Mouse (Mus musculus) macrophage (primary cell): ENCODE results near the gene Cox6a1. TPM values are rescaled to one million over a fixed set of nuclear protein-coding genes. Genes with fewer than 3 reads are reported as not detected.
A peak's percentile ranks its signal among the peaks of the same experiment; 100 is the strongest.
"Not testable (repeated sequence)": the region's sequence is repeated elsewhere in the genome, so short reads cannot be mapped to it uniquely, and the experiment has no call there.

ENCODE experiments used
- H3K27ac ChIP-seq: fragments of 350-480 bp; formaldehyde crosslinking; 2 replicates; pipeline ENCODE4 v1.9.0; 2021
- H3K36me3 ChIP-seq: fragments of 350-480 bp; formaldehyde crosslinking; 2 replicates; pipeline ENCODE4 v1.9.0; 2021; ENCODE audit errors: inconsistent target
- H3K4me3 ChIP-seq: fragments of 350-480 bp; formaldehyde crosslinking; 2 replicates; pipeline ENCODE4 v1.9.0; 2021; ENCODE audit errors: inconsistent target
- H3K79me2 ChIP-seq: fragments of 350-480 bp; formaldehyde crosslinking; 2 replicates; pipeline ENCODE4 v1.9.0; 2021; ENCODE audit errors: inconsistent target
- WGBS: methylation state at CpG from one replicate; pipeline ENCODE4 v1.1.7; 2026; ENCODE audit warnings: inconsistent platforms; ENCODE audit not compliant: missing documents; 5-methylcytosine and 5-hydroxymethylcytosine counted together
- polyA plus RNA-seq: library from polyadenylated mRNA; stranded (reverse); fragments of 250-400 nt; gene quantifications from 3 replicates; pipeline ENCODE4 v1.2.4, GENCODE M21; 2018; ENCODE audit warnings: inconsistent platforms

Cox6a1 gene
- polyA plus RNA-seq, 1 experiment from 2014 or later: 268 TPM

DNA sequence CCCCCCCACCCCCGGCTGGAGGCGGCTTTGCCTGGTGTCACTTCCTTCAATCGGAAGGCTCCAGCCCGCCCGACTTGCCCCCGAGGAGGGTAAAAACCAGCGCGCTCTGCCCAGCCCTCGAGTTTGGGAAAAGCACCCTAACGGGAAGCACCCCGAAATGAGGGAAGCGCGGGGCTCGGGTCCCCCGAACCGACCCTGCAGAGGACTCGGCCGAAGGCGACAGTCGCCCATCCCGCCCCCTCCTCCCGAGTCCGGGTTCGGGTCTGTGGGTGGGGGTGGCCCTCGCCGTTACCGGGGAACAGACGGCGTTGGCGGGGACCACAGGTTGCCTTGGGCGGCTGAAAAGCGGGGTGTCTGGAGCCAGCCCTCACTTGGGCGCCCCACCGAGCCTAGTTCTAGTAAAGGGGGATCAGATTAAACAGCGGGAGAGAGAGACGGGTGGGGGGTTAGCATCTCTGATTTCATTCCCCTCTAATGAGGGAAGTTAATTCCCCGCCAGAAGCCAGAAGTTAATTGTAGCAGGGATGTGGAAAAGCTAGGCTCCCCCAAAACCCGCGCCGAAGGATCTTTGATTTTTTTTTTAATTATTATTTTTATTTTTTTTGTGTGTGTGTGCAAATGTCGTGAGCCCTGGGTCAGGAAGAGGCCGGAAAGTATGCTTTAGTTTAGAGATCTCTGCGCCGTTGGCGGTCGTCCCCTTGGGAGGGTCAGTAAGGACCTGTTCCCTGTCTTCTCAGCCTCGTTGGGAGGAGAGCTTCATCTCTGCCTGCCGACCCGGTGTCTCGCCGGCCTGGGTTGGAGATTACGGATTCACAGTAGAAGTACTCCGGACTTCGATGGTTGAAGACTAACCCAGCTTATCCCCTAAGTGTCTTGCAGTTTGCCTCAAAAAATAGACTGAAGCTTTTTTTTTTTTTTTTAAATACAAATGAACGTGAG is 20.9 kb downstream of the Cox6a1 start:
- Histone ChIP-seq H3K79me2 (peaks cover 64% of the 10 kb centered on the region), H3K4me3 (peak overlapping the region; percentile 62), H3K36me3 (peaks cover 14% of the 10 kb centered on the region), H3K27ac (peak overlapping the region; percentile 36)
- WGBS: 3% methylated on average over 45 of the region's 55 CpGs

GRCm38 (mm10) chr5:115326875-115327609 is 21.7 kb downstream of the Cox6a1 start, which contains the start of gene Srsf9:
Gene Srsf9, plus strand, starts transcription at chr5:115327177.
- H3K79me2 ChIP-seq: peaks cover 56% of the 10 kb centered on the region
- peaks cover 14% of the 10 kb centered on the region for H3K36me3 ChIP-seq
- H3K27ac ChIP-seq: peak within 1 kb of the TSS; percentile 57
- WGBS: under 1% methylated on average over 66 of the region's 97 CpGs
- H3K4me3 ChIP-seq: peak within 1 kb of the TSS; percentile 80

- H3K27ac ChIP-seq: peak overlapping the region; percentile 57
- H3K36me3 ChIP-seq: peaks cover 12% of the 10 kb centered on the region
- WGBS: 27% methylated on average over 11 of the region's 11 CpGs
- peak overlapping the region; percentile 80 for H3K4me3 ChIP-seq
- peaks cover 49% of the 10 kb centered on the region for H3K79me2 ChIP-seq
These were observed 22.4 kb downstream of the Cox6a1 start for GRCm38 (mm10) chr5:115326256-115326831.

- Histone ChIP-seq H3K27ac (no peak overlapping the region), H3K36me3 (no peaks in the 10 kb centered on the region), H3K79me2 (no peaks in the 10 kb centered on the region), H3K4me3 (peak overlapping the region; percentile 21; the same call in 1 of the 2 replicates)
- 7% methylated on average over 16 of the region's 22 CpGs for WGBS
These were observed 29.5 kb downstream of the Cox6a1 start for GRCm38 (mm10) chr5:115319004-115319940.

- H3K79me2 ChIP-seq: no peaks in the 10 kb centered on the region
- H3K36me3 ChIP-seq: no peaks in the 10 kb centered on the region
- no peak overlapping the region for H3K4me3 ChIP-seq
- H3K27ac ChIP-seq: no peak overlapping the region
- WGBS: 61% methylated on average over 10 of the region's 10 CpGs
These were observed 31.0 kb downstream of the Cox6a1 start for GRCm38 (mm10) chr5:115317645-115318328.

DNA sequence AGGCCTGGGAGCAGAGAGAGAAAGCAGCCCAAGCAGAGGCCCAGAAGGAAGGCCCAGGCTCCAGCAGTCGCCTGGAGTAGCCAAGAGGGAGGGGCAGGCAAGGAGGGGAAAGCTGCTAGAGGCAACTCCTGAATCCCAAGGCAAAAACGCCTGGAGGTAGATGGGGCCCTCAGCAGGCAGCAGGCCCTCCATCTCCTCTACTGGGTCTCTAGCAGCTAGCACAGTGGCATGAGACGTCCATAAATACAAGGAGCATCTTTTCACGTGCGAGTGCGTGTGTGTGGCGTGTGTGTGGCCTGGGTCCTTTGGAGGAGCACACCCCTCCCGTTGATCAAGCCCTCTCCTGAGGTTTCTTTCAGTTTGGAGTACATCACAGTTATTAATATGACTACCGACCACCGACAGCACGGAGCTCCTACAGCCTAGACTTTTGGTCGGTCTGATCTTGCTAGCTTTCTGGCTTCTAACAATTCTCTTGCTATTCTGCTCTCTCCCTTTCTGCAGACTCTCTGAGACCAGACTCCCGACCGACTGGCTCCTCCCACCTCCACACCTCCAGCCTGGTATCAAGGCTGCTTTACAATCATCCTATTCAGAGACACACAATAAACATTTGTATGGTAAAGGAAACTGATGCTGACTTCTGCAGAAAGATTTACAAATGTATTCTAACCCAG is 31.7 kb downstream of the Cox6a1 start:
- H3K79me2 ChIP-seq: no peaks in the 10 kb centered on the region
- no peak overlapping the region for H3K4me3 ChIP-seq
- 72% methylated on average over 14 of the region's 14 CpGs for WGBS
- no peak overlapping the region for H3K27ac ChIP-seq
- no peaks in the 10 kb centered on the region for H3K36me3 ChIP-seq

DNA sequence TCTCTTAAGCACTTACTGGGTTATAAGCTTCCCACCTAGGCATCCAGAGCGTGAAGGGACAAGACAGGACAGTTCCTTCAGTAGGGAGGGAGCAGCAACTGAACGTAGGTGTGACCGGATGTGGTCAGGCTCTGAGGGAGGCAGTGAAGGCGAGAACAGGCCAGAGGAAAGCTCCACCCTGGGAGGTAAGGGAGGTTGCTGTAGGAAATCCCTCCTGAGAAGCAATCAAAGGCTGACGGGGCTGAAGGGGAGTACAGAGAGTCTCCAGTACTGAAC is 35.2 kb downstream of the Cox6a1 start:
- 97% methylated on average over 5 of the region's 5 CpGs for WGBS
- Histone ChIP-seq H3K36me3 (no peaks in the 10 kb centered on the region), H3K79me2 (no peaks in the 10 kb centered on the region), H3K4me3 (no peak overlapping the region), H3K27ac (no peak overlapping the region)

DNA sequence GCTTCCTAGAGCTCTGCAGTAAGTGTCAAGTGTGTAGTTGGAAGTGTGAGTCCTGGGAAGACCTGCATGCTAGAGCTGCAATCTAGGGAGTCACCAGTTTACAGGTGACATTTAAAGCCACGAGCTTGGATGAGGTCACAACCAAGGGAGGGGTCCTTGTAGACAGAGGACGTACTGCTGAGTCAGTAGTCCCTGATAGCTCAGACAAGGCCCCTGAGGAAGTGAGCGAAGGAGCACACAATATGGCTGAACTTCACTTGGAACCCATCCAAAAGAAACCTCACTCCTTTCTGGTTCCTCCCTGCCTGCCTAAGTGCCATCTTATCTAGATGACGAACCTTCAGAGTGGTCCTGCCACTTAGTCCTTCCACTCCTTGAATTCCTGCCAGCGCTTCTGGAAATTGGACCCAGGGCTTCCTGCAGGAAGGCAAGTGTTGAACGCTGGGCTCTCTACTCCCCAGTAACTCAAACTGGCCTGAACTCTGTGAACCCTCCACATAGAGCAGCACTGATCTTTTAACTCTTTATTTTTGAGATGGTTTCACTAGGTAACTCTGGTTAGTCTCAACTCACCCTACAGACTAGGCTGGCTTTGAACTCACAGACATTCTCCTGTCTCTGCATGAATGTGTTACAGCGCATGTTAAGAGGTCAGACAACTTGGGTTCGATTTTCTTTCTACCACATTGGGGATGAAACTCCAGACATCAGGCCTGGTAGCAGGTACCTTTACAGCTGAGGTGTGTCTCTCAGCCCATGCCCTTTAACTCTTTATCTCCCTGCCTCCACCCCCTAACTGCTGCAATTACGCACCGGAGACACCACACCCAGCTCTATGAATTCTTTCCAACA is 35.7 kb downstream of the Cox6a1 start:
- Histone ChIP-seq H3K4me3 (no peak overlapping the region), H3K79me2 (no peaks in the 10 kb centered on the region), H3K36me3 (no peaks in the 10 kb centered on the region), H3K27ac (no peak overlapping the region)
- WGBS: 54% methylated on average over 10 of the region's 10 CpGs

GRCm38 (mm10) chr5:115312354-115312753 is 36.4 kb downstream of the Cox6a1 start:
- Histone ChIP-seq H3K36me3 (no peaks in the 10 kb centered on the region), H3K79me2 (no peaks in the 10 kb centered on the region), H3K27ac (no peak overlapping the region), H3K4me3 (no peak overlapping the region)
- WGBS: 88% methylated on average over 4 of the region's 4 CpGs

GRCm38 (mm10) chr5:115302190-115302589 is 46.6 kb downstream of the Cox6a1 start:
- H3K4me3 ChIP-seq, H3K27ac ChIP-seq: not testable (repeated sequence)
- 100% methylated on average over 1 of the region's 7 CpGs for WGBS
- Histone ChIP-seq H3K79me2 (peaks cover 19% of the 10 kb centered on the region), H3K36me3 (peaks cover 10% of the 10 kb centered on the region; the same call in 1 of the 2 replicates)

- H3K27ac ChIP-seq: peak overlapping the region; percentile 25; the same call in 1 of the 2 replicates
- peaks cover 19% of the 10 kb centered on the region for H3K79me2 ChIP-seq
- H3K4me3 ChIP-seq: peak overlapping the region; percentile 64
- 38% methylated on average over 13 of the region's 13 CpGs for WGBS
- H3K36me3 ChIP-seq: peaks cover 13% of the 10 kb centered on the region; the same call in 1 of the 2 replicates
These were observed 47.2 kb downstream of the Cox6a1 start for GRCm38 (mm10) chr5:115301615-115302014.
